Mouse (Mus musculus) lung, adult 18-20 months (tissue): ENCODE data around the gene Cdc6.
"Not testable (repeated sequence)": the region's sequence is repeated elsewhere in the genome, so short reads cannot be mapped to it uniquely, and the experiment has no call there.

Experiments
- DNase-seq, 2 experiments: peaks; one replicate each; pipeline ENCODE4 v3.0.0; 2022; ENCODE audit warnings: mixed read lengths in 2 of 2

Gene Cdc6

DNA sequence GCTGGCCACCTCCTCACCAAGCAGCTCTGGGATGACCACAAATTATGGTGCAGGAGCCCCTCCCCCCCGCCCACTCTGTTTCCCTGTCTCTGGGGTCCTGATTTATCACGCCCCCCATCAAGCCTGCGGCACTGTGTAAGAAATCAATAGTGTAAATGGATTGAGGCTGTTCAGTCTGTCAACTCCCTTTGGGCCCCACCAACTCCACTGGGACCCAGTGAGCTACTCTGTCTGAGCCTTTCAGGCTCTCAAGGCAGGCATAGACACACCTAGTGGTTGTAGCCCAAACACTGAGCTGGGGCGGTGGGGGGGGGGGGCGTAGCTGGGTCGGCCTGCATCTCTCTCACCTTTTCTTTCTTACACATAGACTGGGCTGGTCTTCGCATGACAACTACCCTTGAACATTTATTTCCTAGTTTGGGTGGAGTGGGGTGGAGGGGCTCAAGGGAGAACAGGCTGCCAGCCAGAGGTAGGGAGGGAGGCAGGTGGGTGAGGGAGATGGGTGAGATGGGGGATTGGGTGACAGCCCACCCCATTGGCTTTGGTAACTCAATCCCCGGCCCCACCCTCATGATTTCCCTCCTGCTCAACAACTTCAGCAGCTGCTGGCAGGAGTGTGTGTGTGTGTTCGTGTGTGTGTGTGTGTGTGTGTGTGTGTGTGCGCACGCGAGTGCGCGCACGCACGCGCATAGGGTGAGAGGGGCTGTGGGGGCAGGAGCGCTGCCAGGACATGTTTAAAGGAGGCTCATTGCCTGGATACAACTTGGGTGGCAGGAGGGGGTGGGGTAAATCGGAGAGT, 24.9 kb downstream of the Cdc6 start:
- peak in 1 of 2 experiments; percentile 38 for DNase-seq

DNA sequence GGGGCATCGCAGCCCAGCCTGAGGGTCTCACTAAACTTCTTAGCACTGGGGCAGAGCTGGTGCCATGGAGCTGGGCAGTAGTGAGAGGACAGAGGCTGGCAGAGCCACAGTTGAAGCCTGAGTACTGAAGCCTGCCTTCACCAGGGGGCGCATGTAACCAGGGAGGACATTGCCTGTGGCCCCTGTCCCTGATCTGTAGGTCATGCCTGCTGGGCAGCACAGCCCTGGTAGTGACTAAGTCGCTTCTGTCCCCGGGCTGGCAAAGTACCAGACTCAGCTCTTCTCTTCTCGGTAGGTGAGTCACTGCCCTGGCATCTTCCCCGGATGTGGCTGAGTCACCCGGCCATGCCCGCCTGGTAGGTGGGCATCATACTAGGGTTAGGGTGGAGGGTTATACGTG, 25.6 kb downstream of the Cdc6 start:
- peak; percentile 85 to 88 for DNase-seq

DNA sequence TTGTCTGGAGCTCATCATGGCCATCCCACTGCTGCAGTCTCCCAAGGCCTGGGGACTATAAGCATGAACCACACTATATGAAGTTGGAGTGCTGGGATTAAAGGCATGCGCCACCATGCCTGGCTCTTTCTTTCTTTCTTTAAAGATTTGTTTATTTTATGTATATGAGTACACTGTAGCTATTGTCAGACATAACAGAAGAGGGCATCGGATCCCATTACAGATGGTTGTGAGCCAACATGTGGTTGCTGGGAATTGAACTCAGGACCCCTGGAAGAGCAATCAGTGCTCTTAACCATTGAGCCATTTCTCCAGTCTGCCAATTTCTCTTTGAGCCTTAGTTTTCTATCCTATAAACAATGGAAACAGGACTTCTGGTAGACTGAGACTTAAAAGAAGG, 26.2 kb downstream of the Cdc6 start:
- not testable (repeated sequence) for DNase-seq

DNA sequence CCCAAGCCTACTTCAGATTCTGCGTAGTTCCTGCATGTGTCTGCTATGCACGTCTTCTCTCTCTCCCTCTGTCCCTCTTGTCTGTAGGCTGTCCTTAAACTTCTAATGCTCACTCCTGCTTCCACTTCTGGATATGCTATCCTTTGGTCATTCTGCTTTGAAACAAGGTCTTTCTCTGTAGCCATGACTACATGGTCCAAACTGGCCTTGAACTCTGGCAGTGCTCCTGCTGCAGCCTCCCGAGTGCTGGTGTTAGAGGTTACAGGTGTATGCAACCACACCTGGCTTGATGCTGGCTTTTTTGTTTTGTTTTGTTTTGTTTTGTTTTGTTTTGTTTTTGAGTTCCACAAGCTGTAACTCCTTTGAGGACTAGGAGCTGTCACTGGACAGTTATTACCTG, 26.8 kb downstream of the Cdc6 start:
- no peak for DNase-seq

DNA sequence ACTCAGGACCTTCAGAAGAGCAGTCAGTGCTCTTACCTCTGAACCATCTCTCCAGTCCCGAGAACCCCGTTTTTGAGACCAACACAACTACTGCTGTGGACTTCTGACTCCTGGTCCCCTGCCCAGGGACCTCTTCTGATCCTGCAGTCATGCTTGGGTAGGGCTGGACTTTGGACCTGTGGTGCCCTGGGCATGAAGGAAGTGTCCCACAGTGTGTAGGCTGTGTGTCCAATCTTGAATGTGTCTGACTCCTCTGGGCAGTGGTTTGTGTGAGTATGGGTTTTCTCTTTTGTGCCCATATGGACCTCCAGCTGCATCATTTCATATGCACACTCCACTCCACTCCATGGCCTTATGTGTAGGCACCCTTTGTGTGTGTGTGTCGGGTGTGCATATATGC, 27.5 kb downstream of the Cdc6 start:
- DNase-seq: no peak

DNA sequence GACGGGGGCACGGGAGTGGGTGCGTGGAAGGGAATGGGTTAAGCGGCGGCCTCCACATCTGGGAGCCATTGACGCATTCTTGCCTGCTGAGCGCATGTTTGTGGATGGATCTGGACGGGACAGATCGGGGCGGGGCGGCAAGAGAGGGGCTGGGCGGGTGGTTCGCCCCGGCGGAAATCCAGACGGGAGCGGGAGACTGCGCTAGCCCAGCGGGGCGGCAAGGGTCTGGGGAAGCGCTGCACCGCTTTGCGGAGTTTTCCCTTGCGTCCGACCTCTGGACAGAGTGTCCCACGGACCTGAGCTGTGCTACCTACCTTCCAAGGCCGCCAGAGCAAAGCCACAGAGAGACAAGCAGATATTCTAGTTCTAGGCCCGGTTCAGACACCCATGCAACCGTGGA, 28.6 kb downstream of the Cdc6 start:
- peak; percentile 84 to 88 for DNase-seq

DNA sequence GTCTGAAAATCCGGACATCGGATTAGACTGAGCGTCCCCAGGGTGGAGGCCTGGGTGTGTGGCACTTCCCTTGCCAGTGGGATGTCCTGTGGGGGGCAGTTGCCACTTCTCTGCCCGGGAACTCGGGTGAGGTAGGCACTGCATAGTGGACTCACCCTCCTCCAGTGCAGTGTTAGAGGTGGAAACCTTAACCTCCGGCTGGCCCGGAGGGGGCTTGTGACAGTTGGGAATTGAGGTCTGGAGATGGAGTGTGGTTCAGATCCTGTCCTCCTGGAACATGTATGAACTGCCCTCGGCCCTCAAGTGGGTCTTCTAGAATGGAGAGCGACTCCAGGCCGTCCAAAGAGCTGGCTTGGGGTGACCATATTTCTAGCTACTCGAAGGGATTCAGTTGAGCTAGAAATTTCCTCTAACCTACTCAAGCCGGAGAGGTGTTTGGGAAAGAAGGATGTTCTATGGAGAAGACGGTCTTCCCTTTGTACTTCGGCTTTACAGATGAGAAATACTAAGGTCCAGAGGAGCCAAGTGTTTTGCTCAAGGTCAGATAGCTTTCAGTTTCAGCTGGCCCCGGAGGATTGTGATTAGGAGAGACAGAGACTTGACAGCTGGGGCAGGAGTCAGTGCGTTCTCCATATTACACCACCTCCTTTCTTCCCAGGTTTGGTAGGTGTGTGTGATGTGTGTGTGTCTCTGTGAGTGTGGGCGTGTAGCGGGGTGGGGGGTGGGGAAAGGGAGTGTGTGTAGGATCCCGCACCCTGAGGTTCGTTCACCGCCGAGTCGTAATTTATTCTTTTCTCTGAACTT, 29.2 kb downstream of the Cdc6 start:
- DNase-seq: peak; percentile 59 to 65

DNA sequence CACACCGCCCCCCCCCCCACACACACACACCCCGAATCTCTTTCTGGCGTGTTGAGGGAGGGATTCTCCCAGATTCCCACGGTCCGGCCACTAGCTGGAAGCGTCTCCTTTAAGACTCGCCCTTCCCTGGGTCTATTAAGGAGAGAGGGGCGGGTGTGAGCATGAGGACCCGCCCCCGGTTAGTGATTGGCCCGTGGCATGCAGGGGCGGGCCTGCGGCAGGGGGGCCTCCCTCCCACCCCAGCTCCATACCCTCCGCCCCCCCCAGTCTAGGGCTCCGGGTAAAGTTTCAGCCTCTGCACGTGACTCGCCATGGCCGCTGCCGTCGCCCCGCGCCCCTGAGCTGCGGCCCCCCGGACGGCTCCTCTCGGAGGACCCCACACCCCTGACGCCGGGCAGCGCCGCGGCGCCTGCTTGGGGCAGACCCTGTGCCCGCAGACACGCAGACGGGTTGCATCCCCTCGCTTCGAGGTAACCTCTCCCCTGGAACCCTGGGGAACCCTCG, 29.9 kb downstream of the Cdc6 start:
- DNase-seq: peak; percentile 92 to 94

DNA sequence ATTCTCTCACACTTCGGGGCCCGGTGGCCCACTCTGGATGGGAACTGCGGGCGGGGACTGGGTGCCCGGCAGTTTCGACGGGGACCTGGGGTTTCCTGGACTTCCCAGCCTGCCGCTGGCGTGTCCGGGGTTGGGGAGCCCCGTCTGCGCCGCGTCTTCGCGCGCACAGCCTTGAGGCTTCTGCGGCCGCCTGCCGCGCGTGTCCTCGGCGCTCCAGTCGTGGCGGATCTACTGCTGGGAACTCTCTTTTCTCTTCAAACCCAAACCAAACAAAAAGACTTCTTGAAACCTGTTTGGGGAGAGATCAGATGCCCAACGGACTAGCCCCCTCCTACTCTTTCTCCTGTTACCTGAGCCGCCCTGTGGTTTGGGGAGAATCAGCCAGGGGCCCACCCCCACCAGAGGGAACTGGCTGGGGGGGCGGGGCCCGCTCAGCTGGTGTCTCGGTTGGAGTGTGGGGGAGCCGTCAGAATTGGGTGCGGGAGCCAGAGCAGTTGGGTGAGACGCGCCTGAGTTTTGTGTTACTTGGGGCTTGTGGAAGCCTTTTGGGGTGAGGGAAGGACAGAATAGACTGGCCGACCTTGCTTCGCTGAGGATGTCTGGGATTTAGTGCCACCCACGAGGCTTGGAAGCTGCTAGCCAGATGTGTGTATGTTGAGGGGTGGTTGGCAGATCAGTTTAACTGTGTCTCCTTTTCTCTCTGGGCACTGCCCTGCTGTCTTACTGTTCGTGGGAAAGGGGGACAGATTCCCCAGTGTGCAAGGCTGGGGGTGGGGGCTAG, 30.5 kb downstream of the Cdc6 start:
- DNase-seq: peak; percentile 77 to 84

DNA sequence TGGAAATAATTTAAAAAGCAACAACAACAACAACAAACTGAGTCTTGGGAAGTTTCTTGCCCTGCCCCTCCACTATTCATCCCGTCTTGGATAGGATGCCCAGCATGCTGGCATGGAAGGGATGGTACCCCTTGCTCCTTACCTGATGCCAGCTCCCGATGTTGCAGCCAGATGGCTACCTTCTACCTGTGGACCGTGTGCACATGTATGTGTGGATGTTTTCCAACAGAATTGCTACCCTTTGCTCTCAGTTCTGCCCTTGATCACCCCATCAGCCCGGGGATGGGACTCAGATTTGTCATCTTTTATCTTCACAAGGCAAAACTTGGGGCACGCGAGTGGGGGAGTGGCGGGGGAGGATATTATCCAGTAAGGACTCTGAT, 31.1 kb downstream of the Cdc6 start:
- DNase-seq: no peak

DNA sequence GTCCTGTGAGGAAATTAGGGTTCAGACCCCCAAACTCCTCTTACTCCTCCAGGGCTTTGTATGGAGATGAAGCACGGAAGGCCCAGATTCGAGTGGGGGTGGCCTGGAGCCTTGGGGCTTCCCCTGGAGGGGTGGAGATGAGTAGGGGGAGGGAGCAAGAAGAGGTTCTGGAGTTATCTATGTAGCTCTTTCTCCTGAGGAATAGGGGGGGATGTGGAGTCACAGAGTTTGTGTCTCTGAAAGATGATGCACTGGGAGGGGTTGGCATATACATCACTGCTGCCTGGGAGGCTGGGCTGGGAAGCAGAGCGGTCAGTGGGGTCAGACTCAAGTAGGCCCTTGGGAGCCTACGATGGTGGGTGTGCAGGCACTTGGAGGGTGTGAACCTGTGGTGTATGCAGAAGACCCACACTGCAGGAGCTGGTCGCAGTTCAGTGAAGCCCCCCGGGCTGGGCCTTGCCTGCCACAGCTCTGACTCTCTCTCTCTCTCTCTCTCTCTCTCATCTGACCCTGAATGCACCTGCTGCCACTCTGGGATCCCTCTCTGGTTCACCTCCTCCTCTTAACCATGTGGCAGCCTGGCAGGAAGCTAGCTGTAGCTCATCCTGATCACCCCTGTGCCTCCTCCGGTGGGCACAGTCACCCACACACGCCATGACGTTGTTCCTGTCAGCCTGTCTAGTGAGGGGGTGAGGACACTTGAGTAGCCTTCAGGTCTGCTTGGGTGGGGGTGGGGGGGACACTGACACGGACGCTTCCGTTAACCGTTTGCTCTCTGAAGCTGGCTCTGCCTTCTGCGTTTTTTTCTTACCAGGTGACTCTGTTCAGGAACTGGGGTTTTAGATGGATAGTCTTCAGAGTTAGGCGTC, 31.7 kb downstream of the Cdc6 start:
- peak in 1 of 2 experiments; percentile 37 for DNase-seq

DNA sequence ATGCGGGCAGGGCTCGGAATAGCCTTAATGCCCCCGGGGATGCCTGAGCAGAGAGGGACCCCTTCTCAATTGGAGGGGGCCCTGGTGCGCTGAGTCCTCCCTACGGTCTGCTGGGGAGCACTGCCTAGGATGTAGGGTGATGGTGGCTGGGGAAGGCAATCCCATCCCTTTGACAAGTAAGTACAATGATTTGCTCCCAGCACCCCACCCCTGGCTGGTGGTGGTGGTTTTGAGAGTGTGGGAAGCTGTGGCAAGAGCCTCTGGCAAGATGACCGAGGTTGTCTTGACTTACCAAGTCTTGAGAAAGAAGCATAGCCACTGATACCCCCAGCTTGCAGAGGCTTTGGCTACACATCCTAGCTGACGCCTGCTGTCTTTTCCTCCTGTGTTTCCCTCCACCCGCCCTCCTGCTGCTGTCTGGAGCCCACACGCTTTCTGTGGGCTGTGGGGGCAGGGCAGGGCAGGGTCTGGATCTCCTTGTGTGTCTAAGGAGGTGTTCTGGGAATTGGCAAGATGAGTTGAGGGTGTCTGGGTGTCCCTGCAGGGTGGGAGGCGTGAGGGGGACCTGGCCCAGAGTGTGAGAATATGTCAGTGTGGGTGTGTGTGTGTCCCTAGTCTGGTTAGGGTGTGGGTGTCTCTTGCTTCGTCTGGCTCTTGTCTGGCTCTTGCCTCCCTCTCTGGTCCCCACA, 32.5 kb downstream of the Cdc6 start:
- no peak for DNase-seq

DNA sequence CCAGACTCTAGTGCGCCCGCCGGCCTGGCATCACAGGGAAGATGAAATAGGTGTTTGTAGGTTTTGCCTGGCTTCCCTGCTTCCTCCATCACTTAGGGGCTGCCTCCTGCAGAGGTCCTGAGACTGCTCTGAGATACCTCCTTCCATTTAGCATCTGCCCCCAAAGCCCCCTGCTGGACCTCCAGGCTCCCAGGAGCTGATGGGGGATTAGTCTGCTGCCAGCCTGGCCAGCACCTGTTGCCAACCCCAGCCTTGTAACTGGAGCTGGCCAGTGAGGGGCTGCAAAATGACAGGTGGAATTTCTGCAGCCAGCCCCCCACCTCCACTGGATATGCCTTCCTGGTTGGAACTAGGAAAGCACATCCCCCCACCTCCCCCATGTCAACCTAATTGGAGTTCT, 33.2 kb downstream of the Cdc6 start:
- no peak for DNase-seq

DNA sequence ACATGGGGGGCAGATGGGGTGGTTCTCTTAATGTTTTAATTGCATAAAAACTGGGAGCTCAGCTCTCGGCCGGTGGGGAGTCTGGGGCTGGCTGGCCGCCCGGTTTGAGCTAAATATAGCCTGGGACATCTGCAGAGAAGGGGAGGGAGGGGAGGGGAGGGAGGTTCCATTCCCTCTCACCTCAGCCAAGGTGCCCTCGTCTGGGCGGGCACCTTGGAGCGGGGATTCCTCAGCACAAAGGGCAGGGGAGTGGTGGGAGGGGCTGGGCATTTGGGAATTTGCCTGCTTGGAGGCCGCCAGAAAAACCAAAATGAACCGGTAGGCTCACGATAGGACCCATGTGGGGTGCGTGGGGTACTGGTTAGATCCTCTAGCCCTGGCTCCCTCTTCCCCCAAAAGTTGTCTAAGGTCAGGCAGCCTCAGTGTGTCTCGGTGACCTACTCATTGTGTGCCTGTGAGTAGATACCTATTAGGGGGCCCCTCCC, 33.8 kb downstream of the Cdc6 start:
- peak in 1 of 2 experiments; percentile 77 for DNase-seq

DNA sequence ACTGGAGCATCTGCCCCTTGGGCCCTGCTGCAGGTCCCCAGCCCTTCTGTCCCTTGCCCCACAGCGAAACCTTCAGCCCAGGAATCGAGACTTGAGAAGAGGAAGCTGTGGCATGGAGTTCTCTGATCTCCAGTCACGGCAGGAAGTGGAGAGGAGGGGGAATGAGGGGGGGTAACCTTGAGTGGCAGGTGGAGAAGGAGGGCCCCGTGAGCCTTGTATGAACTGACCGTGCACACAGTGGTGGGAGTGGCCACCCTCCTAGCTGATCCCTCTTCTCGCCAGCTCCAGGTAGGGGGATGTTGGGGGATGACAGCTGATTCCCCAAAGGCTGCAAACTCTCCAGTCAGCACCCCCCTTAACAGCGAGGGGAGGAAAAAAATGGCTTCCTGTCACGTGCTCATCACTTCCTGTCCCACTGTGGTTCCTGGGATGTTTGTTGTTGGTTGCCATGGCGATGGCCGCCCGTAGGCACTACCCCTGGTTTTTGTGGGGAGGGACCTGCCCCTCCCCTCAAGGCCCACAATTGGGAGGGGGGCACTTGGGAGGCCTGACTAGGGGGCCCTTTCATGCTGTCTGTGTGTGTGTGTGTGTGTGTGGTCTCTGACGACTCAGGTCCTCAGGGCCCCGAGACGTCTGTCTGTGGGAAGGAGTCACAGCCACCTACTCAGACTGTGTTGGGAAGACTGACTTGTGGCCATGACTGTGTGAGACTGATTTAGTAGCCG, 34.4 kb downstream of the Cdc6 start:
- DNase-seq: peak; percentile 89 to 94

DNA sequence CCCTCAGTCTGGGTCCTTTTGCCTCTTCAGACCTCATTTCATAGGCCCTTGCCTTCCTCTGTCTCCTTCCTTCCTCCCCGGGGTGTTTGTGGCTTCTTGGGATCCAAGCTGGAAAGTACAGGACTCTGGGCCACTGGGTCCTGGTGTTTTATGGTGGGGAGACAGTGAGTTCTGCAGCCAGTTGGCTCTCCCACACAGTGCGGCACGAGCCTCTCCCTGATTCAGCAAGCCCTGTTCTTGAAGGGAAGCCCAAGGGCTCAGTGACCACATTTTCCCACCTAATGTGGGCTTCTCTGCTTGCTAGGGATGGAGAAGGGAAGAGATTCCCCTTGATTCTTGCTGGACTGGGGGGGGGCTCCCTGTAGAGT, 34.9 kb downstream of the Cdc6 start:
- DNase-seq: peak in 1 of 2 experiments; percentile 34

DNA sequence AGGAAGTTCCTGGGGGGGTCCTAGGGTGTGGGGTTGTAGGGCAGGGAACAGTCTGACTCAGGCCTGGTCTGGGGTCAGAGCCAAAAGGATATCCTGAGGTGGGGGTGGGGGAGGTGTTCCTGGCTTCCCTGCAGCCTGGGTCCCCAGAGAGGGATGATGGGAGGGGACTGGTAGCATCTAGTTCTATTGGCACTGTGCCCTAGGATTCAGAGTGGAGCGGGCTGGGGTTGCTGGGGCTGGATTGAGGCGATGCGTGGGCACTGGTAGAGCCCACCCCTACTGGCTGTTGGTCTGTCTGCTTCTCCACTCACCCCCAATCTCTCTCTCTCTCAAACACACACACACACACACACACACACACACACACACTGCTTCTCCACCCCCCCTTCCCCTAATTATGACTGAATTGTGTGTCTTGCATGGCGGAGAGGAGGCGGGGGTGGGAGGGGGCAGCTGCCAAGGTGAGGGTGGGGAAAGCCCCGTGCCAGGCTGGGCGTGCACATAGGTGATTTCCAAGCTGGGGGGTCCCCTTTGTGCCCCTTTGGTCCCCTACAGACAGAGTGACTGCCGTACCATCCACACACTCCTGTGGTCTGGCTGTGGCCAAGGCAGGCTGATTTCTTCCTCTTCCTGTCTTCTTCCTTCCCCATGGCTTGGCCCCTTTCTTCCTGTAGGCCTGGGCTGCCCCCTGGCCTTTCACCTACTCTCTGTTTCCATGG, 35.5 kb downstream of the Cdc6 start:
- DNase-seq: peak; percentile 72 to 83

DNA sequence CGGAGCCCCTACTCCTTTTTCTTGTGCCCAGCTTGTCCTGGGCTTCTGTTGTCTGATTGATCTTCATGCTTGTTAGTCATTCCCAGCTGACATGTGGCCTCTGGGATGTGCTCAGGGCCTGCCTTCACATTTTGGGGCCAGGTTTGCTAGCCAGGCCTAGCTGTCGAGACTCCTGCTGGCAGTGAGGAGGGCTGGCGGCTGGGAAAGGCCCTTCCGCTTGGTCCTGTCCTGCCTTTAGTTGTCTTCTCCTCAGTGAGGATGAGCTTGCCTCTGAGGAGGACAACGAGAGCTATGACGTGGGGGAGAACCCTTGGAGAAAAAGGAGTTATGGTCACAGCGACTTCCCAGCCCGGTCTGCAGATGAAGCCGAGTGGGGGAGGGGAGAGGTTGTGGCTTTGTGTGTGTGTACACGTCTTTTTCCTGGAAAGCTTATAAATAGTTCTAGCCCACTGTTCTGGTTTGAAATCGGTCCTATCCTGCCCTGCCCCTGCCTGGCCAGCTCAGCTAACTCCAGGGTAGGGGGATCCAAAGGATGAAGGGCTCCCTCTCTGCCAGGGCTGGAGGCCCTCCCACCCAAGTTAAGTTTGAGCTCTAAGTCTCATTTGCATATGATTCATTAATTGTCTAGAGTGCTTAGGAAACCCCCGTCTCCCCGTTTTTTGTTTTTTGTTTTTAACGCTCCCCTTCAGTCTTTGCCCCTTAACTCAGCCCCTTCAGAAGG, 36.3 kb downstream of the Cdc6 start:
- no peak for DNase-seq

DNA sequence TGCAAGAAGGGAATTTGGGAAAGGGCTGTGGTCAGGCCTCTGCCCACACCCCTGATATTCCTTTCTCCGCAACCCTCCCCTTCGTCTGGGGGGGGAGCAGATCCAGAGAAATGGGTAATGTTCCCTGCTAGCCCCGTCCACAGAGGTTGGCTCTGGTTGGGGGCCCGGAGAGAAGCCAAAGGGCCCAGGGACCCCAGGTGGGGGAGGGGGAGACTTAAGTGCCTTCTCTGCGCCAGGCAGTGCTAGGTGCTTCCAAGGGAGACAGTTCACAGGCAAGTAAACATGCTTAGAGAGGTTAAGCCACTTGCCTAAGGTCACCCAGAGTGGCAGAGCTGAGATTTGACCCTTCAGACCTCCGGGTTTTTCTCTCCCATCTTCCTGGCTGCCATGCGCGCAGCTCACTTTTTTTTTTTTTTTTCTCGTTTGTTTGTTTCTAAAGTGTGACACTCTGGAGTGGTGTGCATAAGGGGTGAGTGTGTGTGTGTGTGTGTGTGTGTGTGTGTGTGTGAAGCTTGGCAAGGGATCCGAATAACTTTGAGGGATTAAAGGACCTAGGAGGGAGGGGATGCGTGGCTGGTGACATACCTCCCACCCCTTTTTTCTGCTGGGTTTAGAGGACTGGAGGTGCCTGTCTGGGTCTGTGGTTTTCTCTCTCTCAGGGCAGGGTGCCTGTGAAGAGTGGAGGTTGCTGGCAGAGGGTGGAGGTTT, 37.5 kb downstream of the Cdc6 start:
- peak in 1 of 2 experiments; percentile 27 for DNase-seq
